Mouse (Mus musculus) spleen, adult 2 months (tissue): ENCODE data around the gene Dedd2.

Source experiments
- CTCF ChIP-seq: fragments of 200-500 bp; IDR thresholded peaks from 2 replicates; pipeline ENCODE4 v1.5.1; 2011; ENCODE audit warnings: mild to moderate bottlenecking, inconsistent platforms; ENCODE audit not compliant: insufficient read depth, insufficient read length, insufficient replicate concordance; ENCODE audit errors: extremely low read depth
- POLR2A ChIP-seq: fragments of 200-500 bp; IDR thresholded peaks from 2 replicates; pipeline ENCODE4 v1.6.1; 2011; ENCODE audit warnings: low read depth, low read length, inconsistent platforms

- no peak for TF ChIP-seq CTCF
- no peak for TF ChIP-seq POLR2A
Measured at GRCm38 (mm10) chr7:25251071-25251791, 30.8 kb upstream of the Dedd2 start.
